Mouse (Mus musculus) spleen, adult 2 months (tissue): ENCODE data around the gene 4930442H23Rik. TPM values are rescaled to one million over a fixed set of nuclear protein-coding genes. Genes with fewer than 3 reads are reported as not detected.
"Not testable (repeated sequence)": the region's sequence is repeated elsewhere in the genome, so short reads cannot be mapped to it uniquely, and the experiment has no call there.

ENCODE experiments used
- DNase-seq, 2 experiments: peaks; one replicate each; pipeline versions ENCODE4 v3.0.0 to v3.0.0-alpha.2; 2012 to 2021; ENCODE audit warnings: low spot score in 2 of 2, low read depth in 1 of 2
- H3K27ac ChIP-seq: fragments of 200-500 bp; 2 replicates; pipeline ENCODE4 v1.5.1; 2012; ENCODE audit warnings: low read length, inconsistent platforms; ENCODE audit not compliant: insufficient read depth
- H3K27me3 ChIP-seq: fragments of 200-500 bp; 2 replicates; pipeline ENCODE4 v1.6.1; 2012; ENCODE audit warnings: mild to moderate bottlenecking, moderate library complexity, low read length, inconsistent platforms; ENCODE audit not compliant: control insufficient read depth, insufficient read depth
- H3K36me3 ChIP-seq: fragments of 200-500 bp; 2 replicates; pipeline ENCODE4 v1.6.1; 2012; ENCODE audit warnings: mild to moderate bottlenecking, low read length, inconsistent platforms; ENCODE audit not compliant: control insufficient read depth, insufficient read depth
- H3K4me1 ChIP-seq: fragments of 200-500 bp; 2 replicates; pipeline ENCODE4 v1.6.1; 2011; ENCODE audit warnings: inconsistent platforms; ENCODE audit not compliant: control insufficient read depth, insufficient read depth, insufficient read length
- H3K4me3 ChIP-seq: fragments of 200-500 bp; 2 replicates; pipeline ENCODE4 v1.5.1; 2011; ENCODE audit warnings: mild to moderate bottlenecking, inconsistent platforms; ENCODE audit not compliant: insufficient read depth, insufficient read length; ENCODE audit errors: extremely low read depth
- CTCF ChIP-seq: fragments of 200-500 bp; IDR thresholded peaks from 2 replicates; pipeline ENCODE4 v1.5.1; 2011; ENCODE audit warnings: mild to moderate bottlenecking, inconsistent platforms; ENCODE audit not compliant: insufficient read depth, insufficient read length, insufficient replicate concordance; ENCODE audit errors: extremely low read depth
- POLR2A ChIP-seq: fragments of 200-500 bp; IDR thresholded peaks from 2 replicates; pipeline ENCODE4 v1.6.1; 2011; ENCODE audit warnings: low read depth, low read length, inconsistent platforms
- WGBS: fragments of 180-500 bp; shearing (Covaris S2); methylation state at CpG from one replicate; pipeline ENCODE4 v1.1.7; 2018; 5-methylcytosine and 5-hydroxymethylcytosine counted together
- polyA plus RNA-seq: library from polyadenylated mRNA; depleted of rRNA; stranded (reverse); fragments of >200 nt; gene quantifications from 2 replicates; pipeline ENCODE4 v1.2.3, GENCODE M21; 2012

4930442H23Rik gene
- polyA plus RNA-seq, 1 experiment = not detected

GRCm38 (mm10) chr10:81182336-81183333 lies 1.0 kb downstream of the 4930442H23Rik start, which contains the start of gene Dapk3:
Dapk3 (plus strand) TSS chr10:81183005.
- Histone ChIP-seq H3K4me3 (peak within 1 kb of the TSS; percentile 85), H3K36me3 (peaks cover 56% of the 10 kb centered on the region), H3K4me1 (peaks cover 11% of the 10 kb centered on the region; the same call in 1 of the 2 replicates), H3K27me3 (no peaks in the 10 kb centered on the region), H3K27ac (peak within 1 kb of the TSS; percentile 93)
- DNase-seq = peak; percentile 91 to 99
- TF ChIP-seq POLR2A (peak; percentile 21; the same call in 1 of the 2 replicates), CTCF (no peak)
- WGBS = 10% methylated on average over 53 of the region's 53 CpGs

GRCm38 (mm10) chr10:81181860-81182259 lies 1.8 kb downstream of the 4930442H23Rik start:
- DNase-seq, H3K27me3 ChIP-seq, H3K4me3 ChIP-seq, H3K27ac ChIP-seq: not testable (repeated sequence)
- H3K4me1 ChIP-seq = peaks cover 11% of the 10 kb centered on the region; the same call in 1 of the 2 replicates
- peaks cover 50% of the 10 kb centered on the region for H3K36me3 ChIP-seq
- 91% methylated on average over 12 of the region's 12 CpGs for WGBS

GRCm38 (mm10) chr10:81180946-81181345 lies 2.7 kb downstream of the 4930442H23Rik start:
- TF ChIP-seq POLR2A (no peak), CTCF (no peak)
- H3K27me3 ChIP-seq = no peaks in the 10 kb centered on the region
- peaks cover 11% of the 10 kb centered on the region; the same call in 1 of the 2 replicates for H3K4me1 ChIP-seq
- 93% methylated on average over 13 of the region's 13 CpGs for WGBS
- H3K4me3 ChIP-seq = no peak overlapping the region
- H3K27ac ChIP-seq = no peak overlapping the region
- H3K36me3 ChIP-seq = peaks cover 48% of the 10 kb centered on the region
- no peak for DNase-seq

GRCm38 (mm10) chr10:81179451-81180342 lies 4.0 kb downstream of the 4930442H23Rik start:
- DNase-seq = no peak
- WGBS = 91% methylated on average over 32 of the region's 32 CpGs
- H3K36me3 ChIP-seq = peaks cover 47% of the 10 kb centered on the region

GRCm38 (mm10) chr10:81178927-81179326 lies 4.7 kb downstream of the 4930442H23Rik start:
- Histone ChIP-seq H3K4me3 (no peak overlapping the region), H3K4me1 (peaks cover 16% of the 10 kb centered on the region; the same call in 1 of the 2 replicates), H3K27ac (no peak overlapping the region), H3K27me3 (no peaks in the 10 kb centered on the region), H3K36me3 (peaks cover 44% of the 10 kb centered on the region)
- WGBS = 91% methylated on average over 11 of the region's 11 CpGs
- TF ChIP-seq CTCF (no peak), POLR2A (no peak)
- DNase-seq = no peak

More at GRCm38 (mm10) chr10:81179451-81180342, 4.0 kb downstream of the 4930442H23Rik start:
- H3K27ac ChIP-seq = no peak overlapping the region
- TF ChIP-seq POLR2A (no peak), CTCF (no peak)
- no peaks in the 10 kb centered on the region for H3K27me3 ChIP-seq
- peaks cover 15% of the 10 kb centered on the region; the same call in 1 of the 2 replicates for H3K4me1 ChIP-seq
- no peak overlapping the region for H3K4me3 ChIP-seq

- peak overlapping the region; percentile 80; the same call in 1 of the 2 replicates for H3K4me3 ChIP-seq
- peak in 1 of 2 experiments; percentile 51 for DNase-seq
- H3K36me3 ChIP-seq = peaks cover 44% of the 10 kb centered on the region
- H3K4me1 ChIP-seq = peaks cover 14% of the 10 kb centered on the region; the same call in 1 of the 2 replicates
- TF ChIP-seq CTCF (no peak), POLR2A (no peak)
- no peaks in the 10 kb centered on the region for H3K27me3 ChIP-seq
- no peak overlapping the region for H3K27ac ChIP-seq
- 69% methylated on average over 14 of the region's 14 CpGs for WGBS
Measured at GRCm38 (mm10) chr10:81177958-81178712, 5.5 kb downstream of the 4930442H23Rik start.
